Mouse (Mus musculus) ES-Bruce4 (cell line): ENCODE measurements around the gene Sppl2b.

Source experiments
- CTCF ChIP-seq: IDR thresholded peaks from one replicate; pipeline ENCODE4 v1.8.1; 2011; ENCODE audit warnings: low read depth, low read length
- EP300 ChIP-seq: IDR thresholded peaks from 2 replicates; pipeline ENCODE4 v1.6.1; 2011; ENCODE audit warnings: low read depth, low read length; ENCODE audit not compliant: insufficient read depth

DNA sequence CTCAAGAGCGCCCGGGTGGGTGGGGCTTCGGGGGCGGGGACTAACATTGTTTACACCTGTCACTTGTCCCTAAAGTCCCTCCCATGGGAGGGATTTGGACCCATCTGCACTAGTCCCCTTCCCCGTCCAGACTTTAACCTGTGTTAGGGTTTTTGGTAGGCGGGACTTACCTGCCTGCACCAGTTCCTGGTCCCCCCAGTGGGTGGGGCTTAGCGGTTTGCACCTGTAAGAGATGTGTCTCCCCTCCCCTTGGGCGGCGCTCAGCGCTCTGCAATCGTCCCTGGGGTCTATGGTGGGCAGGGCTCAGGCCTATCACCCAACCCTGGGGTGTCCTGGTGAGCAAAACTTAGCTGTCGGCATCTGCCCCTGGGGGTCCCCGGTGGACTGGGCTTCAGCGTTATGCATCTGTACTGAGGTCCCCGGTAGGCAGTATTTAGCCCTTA, 62.3 kb downstream of the Sppl2b start:
- TF ChIP-seq CTCF (no peak), EP300 (no peak)
